Mouse (Mus musculus) lung, adult 18-20 months (tissue): ENCODE results near the gene Synpo2.
A peak's percentile ranks its signal among the peaks of the same experiment; 100 is the strongest.

Experiments
- DNase-seq, 2 experiments: peaks; one replicate each; pipeline ENCODE4 v3.0.0; 2022; ENCODE audit warnings: mixed read lengths in 2 of 2

Synpo2 gene

DNA sequence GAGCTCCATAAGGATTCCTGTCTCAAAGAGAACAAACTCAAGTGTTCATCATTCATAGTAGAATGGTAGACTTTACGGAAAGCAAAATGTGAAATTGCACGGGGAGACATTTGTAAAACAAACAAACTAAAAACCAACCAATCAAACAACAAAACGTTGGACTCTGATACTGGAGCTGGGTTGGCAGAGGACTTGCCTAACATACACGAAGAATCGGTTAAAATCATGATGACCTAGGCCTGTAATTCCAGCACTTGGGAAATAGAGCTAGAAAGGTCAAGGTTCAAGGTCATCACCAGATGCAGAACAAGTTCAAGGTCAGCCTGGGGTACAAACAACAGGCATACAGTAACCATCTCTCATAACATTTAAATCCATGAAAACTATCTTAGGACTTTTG lies 147.7 kb downstream of the Synpo2 start:
- no peak for DNase-seq

DNA sequence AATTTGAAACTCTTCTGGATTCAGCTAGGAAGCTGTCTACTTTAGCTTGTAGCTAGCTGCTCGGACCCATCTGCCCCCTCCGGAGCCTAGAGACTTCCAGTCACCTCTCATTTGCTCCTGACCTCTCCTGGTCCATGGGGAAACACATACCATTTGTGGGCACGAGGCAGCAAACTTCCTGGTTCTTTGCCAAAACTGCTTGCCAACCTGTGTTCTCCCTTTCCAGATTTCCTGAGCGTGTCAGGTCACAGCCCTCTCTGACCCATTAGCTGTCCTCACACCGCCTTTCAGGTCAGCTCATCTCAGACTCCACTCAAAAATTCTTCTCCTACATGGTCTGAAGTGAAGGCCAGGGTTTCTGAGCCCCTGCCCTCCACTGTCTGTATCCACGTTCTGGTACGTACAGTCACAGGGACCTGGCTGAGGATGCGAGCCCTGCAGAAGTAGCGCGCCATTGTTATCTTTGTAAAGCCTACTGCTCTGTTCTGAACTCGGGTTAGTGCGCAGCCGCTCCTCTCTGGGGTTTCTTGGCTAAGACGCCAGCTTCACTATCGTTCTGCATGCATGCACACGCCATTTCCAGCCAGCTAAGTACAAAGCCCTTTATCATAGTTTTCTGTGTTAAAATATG lies 150.0 kb downstream of the Synpo2 start:
- DNase-seq: peak in 1 of 2 experiments; percentile 39

DNA sequence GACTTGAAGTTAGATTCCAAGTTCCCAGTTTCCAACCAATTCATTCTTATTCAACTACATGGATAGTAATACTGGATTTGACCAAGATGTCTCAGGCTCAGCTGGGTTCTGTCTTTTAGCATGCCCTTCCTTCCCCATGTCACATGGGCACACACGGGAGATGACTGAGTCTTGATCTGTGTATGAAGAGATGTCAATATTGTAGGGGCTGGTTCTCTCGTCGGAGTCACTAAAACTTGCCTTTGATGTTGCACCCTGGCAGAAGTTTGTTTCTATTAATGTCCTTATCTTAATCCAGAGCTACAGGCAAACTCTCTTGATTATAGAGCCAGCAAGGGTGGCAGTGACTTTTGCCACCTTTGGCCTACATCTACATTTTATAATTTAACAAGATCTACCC lies 154.3 kb downstream of the Synpo2 start:
- no peak for DNase-seq

GRCm38 (mm10) chr3:123080943-123081342 lies 155.0 kb downstream of the Synpo2 start:
- DNase-seq: no peak

DNA sequence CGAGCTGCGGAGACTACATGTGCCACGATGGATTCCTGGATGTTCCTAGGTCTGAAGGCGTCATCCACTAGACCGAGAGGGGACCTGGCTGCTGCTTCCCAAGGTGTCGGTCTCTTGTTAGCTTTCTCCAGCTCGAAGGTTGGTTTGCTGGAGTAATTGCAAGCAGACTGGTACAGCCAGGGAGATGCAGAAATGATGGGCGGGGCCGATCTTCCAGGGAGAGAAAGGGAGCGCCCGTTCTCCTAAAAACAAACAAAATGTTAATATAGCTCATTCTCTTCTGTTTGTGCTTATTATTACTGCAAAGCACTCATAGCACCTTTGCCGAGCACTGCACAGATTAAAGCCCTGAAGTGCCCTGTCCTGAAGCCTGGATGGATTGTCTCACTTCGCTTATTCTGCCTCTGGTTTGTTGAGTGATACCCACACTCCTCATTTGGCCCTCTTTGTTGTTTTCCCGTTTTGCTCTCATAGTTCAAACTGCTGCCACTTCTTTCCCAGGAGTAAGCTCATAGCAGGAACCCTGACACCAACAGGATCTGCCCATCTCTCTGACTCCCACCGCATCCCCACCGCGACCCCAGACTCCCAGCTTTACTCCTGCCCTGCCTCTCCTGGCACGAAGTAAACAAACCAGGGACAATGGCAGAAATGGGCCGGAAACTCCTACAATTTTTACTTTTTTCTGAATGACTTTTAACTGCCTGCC lies 155.8 kb downstream of the Synpo2 start:
- no peak for DNase-seq

DNA sequence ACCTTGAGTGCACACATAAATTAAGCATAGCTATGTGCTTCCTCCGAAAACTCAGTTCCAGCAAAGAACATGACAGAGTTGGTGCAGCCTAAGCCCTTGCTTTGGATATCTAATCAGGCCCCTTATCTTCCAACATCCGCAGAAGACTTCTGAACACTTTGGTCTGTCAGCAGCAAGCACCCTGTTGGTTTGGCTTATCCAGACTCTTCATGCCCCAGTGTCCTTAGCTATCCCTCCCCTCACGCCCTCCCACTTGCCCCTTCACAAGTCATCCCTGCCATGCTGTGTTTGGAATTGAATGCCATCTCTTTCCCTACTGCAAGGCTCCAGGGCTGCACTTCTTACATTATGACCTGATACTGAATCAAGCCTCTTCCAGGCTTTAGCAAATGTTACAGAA lies 160.2 kb downstream of the Synpo2 start:
- no peak for DNase-seq

DNA sequence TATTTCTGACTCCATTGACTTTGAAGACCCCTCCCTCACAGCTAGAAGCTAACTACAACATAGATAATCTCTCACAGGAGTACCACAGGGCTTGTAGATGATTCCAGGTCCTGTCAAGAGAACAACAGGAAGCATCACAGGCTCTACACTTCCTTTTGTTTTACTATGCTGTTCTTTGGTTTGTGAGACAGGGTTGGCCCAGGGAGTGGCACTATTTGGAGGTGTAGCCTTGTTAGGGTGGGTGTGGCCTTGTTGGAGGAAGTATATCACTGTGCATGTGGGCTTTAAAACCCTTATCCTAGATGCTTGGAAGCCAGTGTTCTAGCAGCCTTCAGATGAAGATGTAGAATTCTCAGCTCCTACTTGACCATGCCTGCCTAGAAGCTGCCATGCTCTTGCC lies 160.9 kb downstream of the Synpo2 start:
- no peak for DNase-seq

DNA sequence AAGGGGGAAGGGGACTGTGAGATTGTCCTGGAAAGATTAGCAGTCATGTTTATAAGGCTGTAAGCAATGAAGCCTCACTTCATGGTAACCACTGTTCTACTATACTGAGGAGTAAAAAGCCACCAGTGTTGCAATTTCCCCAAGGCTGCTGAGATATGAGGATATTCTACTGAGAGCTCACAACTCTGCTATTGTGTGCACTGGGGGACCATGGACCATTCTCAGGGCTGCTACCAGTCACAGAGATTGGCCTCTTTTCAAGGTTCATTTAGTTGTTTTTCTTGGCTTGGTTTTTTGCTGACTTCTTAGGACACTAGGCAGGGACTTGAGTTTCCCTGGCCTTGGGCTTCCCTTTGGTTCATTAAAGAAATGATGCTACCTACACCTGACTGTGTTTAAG lies 162.6 kb downstream of the Synpo2 start:
- DNase-seq: no peak

DNA sequence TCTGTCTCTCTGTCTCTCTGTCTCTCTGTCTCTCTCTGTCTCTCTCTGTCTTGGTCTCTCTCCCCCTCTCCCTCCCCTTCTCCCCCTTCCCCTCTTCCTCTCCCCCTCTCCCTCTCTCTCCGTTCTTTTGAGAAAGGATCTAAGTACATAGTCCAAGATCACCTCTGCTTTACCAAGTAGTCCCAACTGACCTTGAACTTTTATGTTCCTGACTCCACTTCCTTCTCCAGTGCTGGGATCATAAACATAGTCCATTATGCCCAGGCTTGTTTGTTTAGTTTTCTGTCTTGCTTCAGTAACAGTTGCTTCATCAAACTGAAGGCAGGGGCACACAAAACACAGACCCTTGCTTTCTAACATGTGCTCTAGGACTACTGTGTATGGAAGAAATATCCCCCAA lies 163.5 kb downstream of the Synpo2 start:
- DNase-seq: no peak

- DNase-seq: no peak
Observed at GRCm38 (mm10) chr3:123070996-123071395, 165.0 kb downstream of the Synpo2 start.

GRCm38 (mm10) chr3:123066836-123067235 lies 169.1 kb downstream of the Synpo2 start:
- DNase-seq: no peak

DNA sequence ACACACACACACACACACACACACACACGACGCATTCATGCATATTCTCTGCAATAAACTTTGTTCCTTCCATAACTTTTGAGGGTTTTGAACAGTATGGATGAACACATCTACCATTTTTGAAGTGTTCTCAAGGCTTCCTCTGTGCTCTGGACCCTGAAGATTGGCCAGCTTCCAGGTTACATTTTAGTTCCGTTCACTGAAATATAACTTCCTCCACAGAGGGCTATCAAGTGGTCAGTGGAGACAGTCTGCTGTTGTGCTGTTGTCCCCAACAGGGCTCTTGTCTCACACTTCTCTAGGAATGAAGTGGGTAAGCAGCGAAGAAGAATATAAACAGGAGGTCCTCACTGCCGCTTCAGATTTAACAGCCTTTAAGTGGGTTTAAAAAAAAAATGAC lies 170.5 kb downstream of the Synpo2 start:
- DNase-seq: no peak

GRCm38 (mm10) chr3:123064186-123064585 lies 171.8 kb downstream of the Synpo2 start:
- peak; percentile 37 to 46 for DNase-seq

DNA sequence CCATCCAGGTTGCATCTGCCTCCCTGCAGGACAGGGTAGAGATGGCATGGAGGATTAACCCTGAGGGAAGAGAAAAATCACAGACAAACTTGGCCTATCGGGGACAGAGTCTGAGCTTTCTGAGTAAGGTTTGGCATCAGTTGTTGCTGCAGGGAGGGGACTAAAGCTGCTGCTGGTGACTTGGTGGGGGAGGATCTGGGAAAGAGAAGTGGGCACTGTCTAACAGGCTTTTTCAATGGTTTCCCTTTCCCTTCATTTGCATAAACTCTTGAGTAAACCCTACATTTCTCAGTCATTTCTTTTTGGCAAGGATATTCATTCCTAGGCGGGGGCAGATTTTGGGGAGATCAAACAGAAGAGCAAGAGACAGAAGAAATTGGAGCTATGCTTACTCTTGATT lies 174.0 kb downstream of the Synpo2 start:
- no peak for DNase-seq

GRCm38 (mm10) chr3:123058832-123059231 lies 177.1 kb downstream of the Synpo2 start:
- peak; percentile 15 to 47 for DNase-seq

- DNase-seq: peak in 1 of 2 experiments; percentile 33
Observed at GRCm38 (mm10) chr3:123054178-123054577, 181.8 kb downstream of the Synpo2 start.

DNA sequence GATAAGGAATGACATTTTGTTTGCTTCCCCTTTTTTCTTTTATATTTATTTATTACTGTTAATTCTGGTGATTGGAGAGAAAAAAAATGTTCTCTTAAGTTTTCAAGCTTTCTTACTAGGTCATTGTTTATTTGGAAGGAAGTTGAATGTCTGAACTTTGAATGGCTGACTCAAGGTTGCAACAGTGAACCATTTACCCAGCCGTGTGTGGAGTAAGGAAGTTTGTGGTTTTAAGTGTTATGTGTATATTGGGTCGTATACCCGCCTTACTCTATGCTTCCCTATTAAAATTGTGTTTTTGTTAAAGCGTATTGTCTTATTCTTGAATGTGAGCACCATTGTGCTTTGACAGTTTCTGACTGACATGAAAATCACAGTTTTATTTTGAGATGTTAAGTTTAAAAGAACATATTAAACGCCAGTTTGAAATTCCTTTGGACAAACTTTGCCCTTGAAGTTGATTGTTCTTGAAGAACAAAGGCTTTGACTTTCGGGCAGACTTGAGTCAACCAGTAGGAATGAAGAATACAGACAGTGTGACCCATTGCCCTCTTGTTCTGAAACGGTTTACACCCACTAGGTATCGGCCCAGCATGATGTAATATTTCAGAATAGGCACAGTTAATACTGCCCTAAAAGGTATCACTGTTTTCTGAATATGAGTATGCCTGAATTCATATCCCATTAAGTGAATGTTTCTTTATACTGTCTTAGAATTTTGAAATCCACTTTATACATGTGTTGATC lies 182.6 kb downstream of the Synpo2 start:
- DNase-seq: no peak

- DNase-seq: no peak
Observed at GRCm38 (mm10) chr3:123042308-123042707, 193.6 kb downstream of the Synpo2 start.

DNA sequence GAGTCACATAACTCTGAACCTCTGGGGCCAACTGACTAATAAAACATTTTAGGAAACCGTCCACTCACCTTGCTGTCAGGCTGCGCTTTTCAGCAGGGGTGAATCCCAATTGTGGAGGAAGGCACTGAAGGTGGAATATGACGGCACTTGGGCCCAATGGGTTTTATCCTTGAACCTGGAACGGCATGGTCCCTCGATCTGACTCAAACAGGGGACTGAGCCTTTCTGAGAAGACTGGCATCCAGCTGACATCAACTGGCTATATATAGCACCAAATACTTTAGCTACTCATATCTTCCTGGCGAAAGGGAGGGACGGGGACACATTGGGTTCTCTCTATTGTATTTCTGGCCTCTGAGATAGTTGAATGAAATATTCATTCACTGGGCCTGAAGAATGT lies 201.2 kb downstream of the Synpo2 start, which contains the start of gene Myoz2:
Gene Myoz2 (minus strand): TSS at position 264 of the 400 bp plus-strand sequence.
- no peak for DNase-seq

GRCm38 (mm10) chr3:123033804-123034203 lies 202.1 kb downstream of the Synpo2 start:
- no peak for DNase-seq
